Mouse (Mus musculus): ENCODE measurements around the gene Lpcat2. TPM values are rescaled to one million over a fixed set of nuclear protein-coding genes. Genes with fewer than 3 reads are reported as not detected.

The Lpcat2 gene
- polyA plus RNA-seq, 1 experiment = 14.8 TPM

DNA sequence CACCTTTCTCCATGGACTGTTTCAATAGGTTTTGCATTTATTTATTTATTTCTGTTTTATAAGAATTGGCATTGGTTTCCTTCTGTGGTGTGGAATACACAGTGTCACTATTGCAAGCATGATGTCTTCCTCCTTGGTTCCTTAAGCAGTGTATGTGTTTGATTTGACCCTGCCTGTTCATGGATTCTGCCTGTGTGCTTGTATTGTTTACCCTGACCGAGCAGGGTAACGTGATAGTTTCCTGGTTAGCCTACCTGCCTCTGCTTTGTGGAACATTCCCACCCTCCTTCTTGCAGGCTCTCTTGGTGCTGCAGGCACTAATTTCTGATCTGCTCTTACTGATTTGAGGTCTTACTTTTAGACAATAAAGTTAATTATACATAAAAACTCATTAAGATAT is 38.7 kb downstream of the Lpcat2 start:
- Histone ChIP-seq H3K4me3 (replicated peaks; ENCODE audit: control insufficient read depth, low read depth, low read length) (no peak overlapping the region), H3K27ac (ENCODE audit: control insufficient read depth, insufficient read depth, low read depth, low read length, poor library complexity) (no peak overlapping the region), H3K4me1 (ENCODE audit: control insufficient read depth, insufficient read depth, low read length) (no peaks in the 10 kb centered on the region)
- TF ChIP-seq POLR2A (IDR thresholded peaks at IDR 0.05; ENCODE audit: borderline replicate concordance, control insufficient read depth, low read depth, low read length) (no peak), CTCF (IDR thresholded peaks at IDR 0.05; ENCODE audit: control insufficient read depth, insufficient read depth, low read length) (no peak)
- 89% methylated on average over 2 of the region's 2 CpGs for WGBS

DNA sequence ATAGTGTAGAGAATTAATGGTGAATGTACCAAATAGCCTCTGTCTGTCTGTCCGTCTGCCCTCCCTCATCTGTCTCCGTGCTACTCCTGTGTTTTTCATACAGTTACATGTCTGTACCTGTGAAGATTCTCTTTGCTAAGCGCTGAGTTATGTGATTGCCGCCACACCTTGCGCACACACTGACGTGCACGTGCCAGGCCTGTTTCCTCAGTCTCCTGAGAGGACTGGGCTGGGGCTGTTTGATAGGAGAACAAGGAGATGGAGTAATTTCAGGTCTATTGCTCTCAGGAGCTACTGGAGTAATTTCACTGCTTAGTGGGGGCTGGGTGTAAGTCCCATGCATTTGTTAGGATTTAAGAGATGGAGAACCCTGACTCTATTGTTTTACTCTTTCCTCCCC is 39.9 kb downstream of the Lpcat2 start:
- 89% methylated on average over 7 of the region's 7 CpGs for WGBS
- TF ChIP-seq POLR2A (IDR thresholded peaks at IDR 0.05; ENCODE audit: borderline replicate concordance, control insufficient read depth, low read depth, low read length) (no peak), CTCF (IDR thresholded peaks at IDR 0.05; ENCODE audit: control insufficient read depth, insufficient read depth, low read length) (no peak)
- H3K4me3 ChIP-seq (replicated peaks; ENCODE audit: control insufficient read depth, low read depth, low read length) = no peak overlapping the region

DNA sequence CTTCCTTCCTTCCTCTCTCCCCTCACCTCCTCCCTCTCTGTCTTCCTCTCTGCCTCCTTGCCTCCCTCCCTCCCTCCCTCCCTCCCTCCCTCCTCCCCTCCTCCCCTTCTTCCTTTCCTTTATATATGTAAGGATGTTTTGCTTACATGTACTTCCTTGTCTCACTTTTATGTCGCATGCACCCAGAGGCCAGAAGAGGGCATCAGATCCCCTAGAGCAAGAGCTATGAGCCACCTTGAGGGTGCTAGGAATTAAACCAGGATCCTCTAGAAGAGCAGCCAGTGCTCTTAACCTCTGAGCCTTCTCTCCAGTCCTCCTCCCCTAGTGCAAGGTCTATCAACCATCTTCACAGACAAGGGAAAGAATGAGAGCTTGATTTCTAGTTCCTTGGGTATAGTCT is 40.9 kb downstream of the Lpcat2 start:
- H3K4me1 ChIP-seq (ENCODE audit: control insufficient read depth, insufficient read depth, low read length) = no peaks in the 10 kb centered on the region
- TF ChIP-seq CTCF (IDR thresholded peaks at IDR 0.05; ENCODE audit: control insufficient read depth, insufficient read depth, low read length) = no peak
- no peak for TF ChIP-seq POLR2A (IDR thresholded peaks at IDR 0.05; ENCODE audit: borderline replicate concordance, control insufficient read depth, low read depth, low read length)
- WGBS = 95% methylated on average over 1 of the region's 1 CpGs
- no peak overlapping the region for H3K4me3 ChIP-seq (replicated peaks; ENCODE audit: control insufficient read depth, low read depth, low read length)
- H3K27ac ChIP-seq (ENCODE audit: control insufficient read depth, insufficient read depth, low read depth, low read length, poor library complexity) = no peak overlapping the region

More for the DNA sequence above, 39.9 kb downstream of the Lpcat2 start:
- H3K4me1 ChIP-seq (ENCODE audit: control insufficient read depth, insufficient read depth, low read length) = no peaks in the 10 kb centered on the region
- H3K27ac ChIP-seq (ENCODE audit: control insufficient read depth, insufficient read depth, low read depth, low read length, poor library complexity) = no peak overlapping the region

DNA sequence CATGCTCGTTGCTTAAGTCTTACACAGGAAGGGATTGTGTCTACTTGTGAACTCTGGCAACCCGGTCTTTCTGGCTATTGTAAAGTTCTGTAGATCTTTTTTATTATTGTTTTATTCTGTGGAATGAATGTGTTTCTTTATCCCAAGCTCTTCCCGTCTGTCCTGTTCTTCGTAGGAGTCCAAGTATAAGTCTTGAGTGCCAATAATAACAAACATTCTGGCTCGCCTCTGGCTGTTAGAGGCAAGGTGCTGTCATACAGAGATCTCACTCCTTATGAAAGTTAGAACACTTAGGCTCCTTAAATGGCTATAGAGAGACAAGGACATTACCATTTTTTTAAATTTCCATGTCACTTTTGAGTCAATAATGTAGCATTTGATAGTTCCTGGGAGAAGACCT is 41.5 kb downstream of the Lpcat2 start:
- WGBS = 74% methylated on average over 5 of the region's 5 CpGs
- TF ChIP-seq POLR2A (IDR thresholded peaks at IDR 0.05; ENCODE audit: borderline replicate concordance, control insufficient read depth, low read depth, low read length) = no peak
- TF ChIP-seq CTCF (IDR thresholded peaks at IDR 0.05; ENCODE audit: control insufficient read depth, insufficient read depth, low read length) = no peak
- Histone ChIP-seq H3K4me1 (ENCODE audit: control insufficient read depth, insufficient read depth, low read length) (no peaks in the 10 kb centered on the region), H3K4me3 (replicated peaks; ENCODE audit: control insufficient read depth, low read depth, low read length) (no peak overlapping the region), H3K27ac (ENCODE audit: control insufficient read depth, insufficient read depth, low read depth, low read length, poor library complexity) (no peak overlapping the region)

DNA sequence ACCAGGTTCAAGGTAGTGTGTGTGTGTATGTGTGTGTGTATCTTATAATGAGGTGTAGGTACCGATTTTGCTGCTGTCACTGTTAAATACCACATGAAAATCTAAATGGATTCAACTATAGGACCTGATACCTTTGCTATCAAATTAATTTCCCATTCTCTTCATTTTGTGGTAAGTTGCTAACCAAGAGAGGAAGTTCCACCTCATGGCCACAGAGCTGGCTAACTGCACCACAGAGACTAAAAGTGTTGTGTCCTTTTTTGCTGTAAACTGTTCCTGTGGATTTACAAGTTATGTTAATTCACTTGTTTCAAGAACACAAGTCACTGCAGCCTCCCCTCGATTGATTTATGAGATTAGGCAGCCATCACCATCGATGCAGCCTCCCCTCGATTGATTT is 42.7 kb downstream of the Lpcat2 start:
- TF ChIP-seq CTCF (IDR thresholded peaks at IDR 0.05; ENCODE audit: control insufficient read depth, insufficient read depth, low read length) = no peak
- TF ChIP-seq POLR2A (IDR thresholded peaks at IDR 0.05; ENCODE audit: borderline replicate concordance, control insufficient read depth, low read depth, low read length) = no peak
- Histone ChIP-seq H3K27ac (ENCODE audit: control insufficient read depth, insufficient read depth, low read depth, low read length, poor library complexity) (no peak overlapping the region), H3K4me3 (replicated peaks; ENCODE audit: control insufficient read depth, low read depth, low read length) (no peak overlapping the region), H3K4me1 (ENCODE audit: control insufficient read depth, insufficient read depth, low read length) (no peaks in the 10 kb centered on the region)
- 27% methylated on average over 4 of the region's 4 CpGs for WGBS

DNA sequence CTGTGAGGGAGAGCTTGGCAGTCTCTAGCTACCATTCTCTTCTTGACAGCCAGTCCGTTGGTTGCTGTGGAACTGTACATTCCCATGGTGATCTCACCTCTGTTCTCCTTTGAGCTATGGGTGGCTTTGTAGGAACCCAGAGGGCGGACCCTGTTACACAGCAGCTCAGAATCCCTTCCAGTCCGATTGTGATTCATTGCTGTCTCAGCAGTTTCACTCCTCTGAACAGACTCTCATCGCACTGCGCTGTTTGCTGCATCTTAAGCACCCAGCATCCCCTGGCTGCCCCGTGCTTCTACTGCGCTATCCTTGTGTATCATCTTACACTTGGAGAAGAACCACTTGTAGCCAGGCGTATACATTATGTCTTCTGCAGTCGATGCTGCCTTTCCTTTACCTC is 44.5 kb downstream of the Lpcat2 start:
- Histone ChIP-seq H3K4me1 (ENCODE audit: control insufficient read depth, insufficient read depth, low read length) (no peaks in the 10 kb centered on the region), H3K4me3 (replicated peaks; ENCODE audit: control insufficient read depth, low read depth, low read length) (no peak overlapping the region), H3K27ac (ENCODE audit: control insufficient read depth, insufficient read depth, low read depth, low read length, poor library complexity) (no peak overlapping the region)
- TF ChIP-seq POLR2A (IDR thresholded peaks at IDR 0.05; ENCODE audit: borderline replicate concordance, control insufficient read depth, low read depth, low read length) (no peak), CTCF (IDR thresholded peaks at IDR 0.05; ENCODE audit: control insufficient read depth, insufficient read depth, low read length) (no peak)
- 89% methylated on average over 9 of the region's 9 CpGs for WGBS

DNA sequence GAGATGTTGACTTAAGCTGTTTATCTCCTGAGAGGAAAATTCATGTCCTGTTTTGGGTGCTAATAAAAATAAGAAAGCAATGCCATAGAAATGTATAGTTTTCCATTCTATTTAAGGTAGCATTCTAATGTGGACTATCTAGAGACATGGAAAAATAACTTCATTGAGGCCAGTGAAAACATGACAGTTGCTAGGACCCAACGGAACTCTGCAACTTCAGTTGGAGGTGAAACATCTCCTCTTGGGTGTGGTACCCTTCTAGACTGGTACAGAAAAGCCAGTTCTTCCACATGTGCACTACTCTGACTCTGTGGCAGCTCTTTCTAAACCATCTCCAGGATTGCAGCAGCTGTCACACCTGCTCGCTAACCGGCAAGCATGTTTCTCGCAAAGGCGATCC is 46.0 kb downstream of the Lpcat2 start, which contains the start of gene Capns2:
Gene Capns2 (plus strand): TSS at position 301 of the 400 bp plus-strand sequence.
- TF ChIP-seq CTCF (IDR thresholded peaks at IDR 0.05; ENCODE audit: control insufficient read depth, insufficient read depth, low read length) = no peak
- no peak for TF ChIP-seq POLR2A (IDR thresholded peaks at IDR 0.05; ENCODE audit: borderline replicate concordance, control insufficient read depth, low read depth, low read length)
- no peak within 1 kb of the TSS for H3K27ac ChIP-seq (ENCODE audit: control insufficient read depth, insufficient read depth, low read depth, low read length, poor library complexity)
- no peaks in the 10 kb centered on the region for H3K4me1 ChIP-seq (ENCODE audit: control insufficient read depth, insufficient read depth, low read length)
- 89% methylated on average over 5 of the region's 5 CpGs for WGBS
- H3K4me3 ChIP-seq (replicated peaks; ENCODE audit: control insufficient read depth, low read depth, low read length) = no peak within 1 kb of the TSS

DNA sequence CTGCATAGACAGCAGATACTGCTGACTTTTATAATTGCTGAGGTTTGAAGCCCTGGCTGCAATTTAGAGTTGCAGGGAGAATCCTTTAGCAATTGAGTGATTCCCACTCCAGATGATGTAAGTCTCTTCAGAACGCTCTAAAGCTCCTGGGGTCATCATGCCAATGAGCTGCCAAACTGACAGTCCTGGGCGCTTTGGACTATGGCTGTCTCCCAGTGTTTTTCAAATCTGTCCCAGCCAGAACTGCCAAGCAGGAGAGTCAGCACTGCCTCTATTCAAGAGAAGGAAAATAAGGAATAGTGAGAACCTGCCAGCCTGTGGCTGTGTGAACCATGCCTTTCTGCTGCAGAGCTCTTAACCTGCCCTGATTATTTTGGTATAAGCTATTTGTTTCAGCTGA is 47.8 kb downstream of the Lpcat2 start:
- no peaks in the 10 kb centered on the region; the same call in 1 of the 2 replicates for H3K4me1 ChIP-seq (ENCODE audit: control insufficient read depth, insufficient read depth, low read length)
- H3K27ac ChIP-seq (ENCODE audit: control insufficient read depth, insufficient read depth, low read depth, low read length, poor library complexity) = no peak overlapping the region
- no peak overlapping the region for H3K4me3 ChIP-seq (replicated peaks; ENCODE audit: control insufficient read depth, low read depth, low read length)
- TF ChIP-seq POLR2A (IDR thresholded peaks at IDR 0.05; ENCODE audit: borderline replicate concordance, control insufficient read depth, low read depth, low read length) (no peak), CTCF (IDR thresholded peaks at IDR 0.05; ENCODE audit: control insufficient read depth, insufficient read depth, low read length) (no peak)
- WGBS = 83% methylated on average over 2 of the region's 2 CpGs

DNA sequence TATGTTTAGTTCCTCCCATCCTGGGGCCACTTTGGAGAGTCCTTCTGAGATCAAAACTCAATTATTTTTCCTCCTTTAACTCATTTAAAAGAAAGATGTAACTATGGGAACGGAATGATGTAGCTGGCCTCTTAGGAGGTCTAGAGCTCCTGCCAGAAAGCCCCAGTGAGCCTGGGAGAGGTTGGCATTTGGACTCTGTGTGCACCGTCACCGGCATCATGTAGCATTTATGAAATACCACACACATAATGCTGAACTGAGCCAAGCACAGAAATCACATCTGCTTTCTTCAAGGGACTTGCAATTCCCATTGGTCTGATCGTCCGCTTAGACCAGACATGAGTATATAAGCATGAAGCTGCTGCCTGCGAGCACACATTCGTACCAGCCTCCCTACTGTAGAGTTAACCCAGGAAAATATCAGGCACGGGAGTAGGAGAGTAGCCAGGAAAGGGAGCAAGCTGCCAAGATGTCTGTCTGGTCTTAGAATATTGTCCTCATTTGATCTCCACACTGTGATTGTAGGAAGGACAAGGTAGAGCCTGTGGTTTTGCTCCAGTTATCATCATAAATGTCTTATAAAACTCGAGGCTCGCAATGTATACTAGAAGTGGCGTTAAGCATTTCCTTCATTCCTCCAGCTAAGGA is 48.5 kb downstream of the Lpcat2 start:
- H3K4me3 ChIP-seq (replicated peaks; ENCODE audit: control insufficient read depth, low read depth, low read length) = no peak overlapping the region
- no peaks in the 10 kb centered on the region; the same call in 1 of the 2 replicates for H3K4me1 ChIP-seq (ENCODE audit: control insufficient read depth, insufficient read depth, low read length)
- 85% methylated on average over 11 of the region's 11 CpGs for WGBS
- H3K27ac ChIP-seq (ENCODE audit: control insufficient read depth, insufficient read depth, low read depth, low read length, poor library complexity) = no peak overlapping the region
- TF ChIP-seq POLR2A (IDR thresholded peaks at IDR 0.05; ENCODE audit: borderline replicate concordance, control insufficient read depth, low read depth, low read length) = no peak
- TF ChIP-seq CTCF (IDR thresholded peaks at IDR 0.05; ENCODE audit: control insufficient read depth, insufficient read depth, low read length) = no peak
